Mouse (Mus musculus): ENCODE measurements at regions not wholly inside any gene's neighbourhood (a gene's known extent, or its start where the extent isn't known, plus 50 kb on each side); places are given as distances from the start of the nearest gene placed in this dataset.

DNA sequence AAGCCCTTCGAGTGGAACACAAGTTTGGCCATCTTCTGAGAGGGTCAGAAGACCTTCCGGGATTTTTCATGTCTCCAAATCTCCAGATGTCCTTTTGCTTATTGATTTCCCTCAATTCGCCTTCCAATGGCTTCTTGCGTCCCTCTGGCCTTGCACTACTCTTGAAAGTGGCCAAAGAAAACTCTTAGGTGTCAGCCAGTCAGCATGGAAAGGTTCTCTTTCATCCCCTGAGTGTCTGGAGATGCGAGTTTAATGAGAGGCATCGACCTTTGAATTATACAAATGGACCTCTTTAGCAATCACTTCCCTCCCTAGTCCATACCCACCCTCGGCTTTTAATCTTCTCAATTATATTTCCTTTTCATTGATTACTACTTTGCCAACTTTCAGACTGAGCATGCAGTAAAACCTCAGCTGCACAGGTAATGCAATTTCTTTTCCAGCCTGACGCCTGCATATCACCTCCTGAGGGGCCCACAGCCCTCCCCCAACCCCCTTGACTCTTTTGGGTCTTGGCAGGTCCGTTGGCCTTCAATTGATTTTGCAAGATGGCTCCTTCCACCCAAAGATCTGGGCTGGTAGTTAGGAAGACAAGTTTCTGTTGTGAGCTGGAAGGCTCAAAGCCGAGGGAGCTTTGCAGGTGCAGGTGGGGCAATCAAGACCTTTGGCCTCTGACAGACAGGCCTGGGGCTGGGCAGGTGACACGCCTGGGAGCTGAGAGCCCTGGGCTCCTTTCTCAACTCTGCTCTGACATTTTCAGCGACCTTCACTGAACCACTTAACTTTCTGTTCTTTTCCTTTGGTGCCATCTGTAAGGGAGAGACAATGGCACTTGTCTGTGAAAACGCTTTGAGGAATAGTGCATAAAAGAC lies 461.8 kb downstream of the Ccdc171 start:
- no peak for DNase-seq (ENCODE audit: inconsistent age in 2 of 2, low spot score in 1 of 2)

DNA sequence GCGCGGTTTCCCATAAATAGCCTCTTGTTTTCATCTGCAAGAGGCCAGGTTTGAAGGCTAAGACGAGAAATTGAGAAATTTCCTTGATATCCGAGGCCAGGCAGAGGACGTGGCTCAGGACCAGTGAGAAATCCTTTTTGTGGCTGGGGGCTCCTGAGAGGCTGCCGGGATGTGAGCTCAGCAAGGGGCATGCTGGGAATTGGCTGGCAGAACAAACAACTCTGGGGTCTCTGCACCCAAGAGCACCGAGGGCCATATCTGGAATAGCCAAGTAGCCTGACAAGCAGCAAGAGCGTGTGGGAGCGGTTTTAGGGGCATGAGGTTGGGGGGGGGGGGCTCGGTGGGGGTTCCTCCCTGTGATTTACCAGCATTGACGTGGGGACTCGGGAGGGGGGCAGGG lies 462.5 kb downstream of the Ccdc171 start:
- no peak for DNase-seq (ENCODE audit: inconsistent age in 2 of 2, low spot score in 1 of 2)

DNA sequence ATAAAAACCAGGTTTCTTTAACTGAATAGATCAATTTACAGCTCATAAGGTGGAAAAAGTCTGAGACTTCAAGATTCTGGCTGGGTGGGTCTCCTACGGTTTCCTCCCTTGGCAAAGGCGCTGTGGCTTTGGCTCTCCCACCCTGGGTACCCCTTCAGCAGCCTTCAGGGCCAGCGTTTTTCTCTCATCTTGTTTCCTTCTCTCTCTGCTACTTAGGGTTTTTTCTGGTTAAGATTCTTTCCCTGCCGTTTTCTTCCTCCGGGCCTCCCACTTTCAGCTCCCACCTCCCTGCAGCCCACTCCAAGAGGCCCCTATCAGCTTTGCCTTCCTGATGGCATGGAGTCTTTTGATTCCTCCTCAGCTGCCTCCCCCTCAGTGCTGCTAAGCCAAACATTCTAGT lies 463.0 kb downstream of the Ccdc171 start:
- no peak for DNase-seq (ENCODE audit: inconsistent age in 2 of 2, low spot score in 1 of 2)

DNA sequence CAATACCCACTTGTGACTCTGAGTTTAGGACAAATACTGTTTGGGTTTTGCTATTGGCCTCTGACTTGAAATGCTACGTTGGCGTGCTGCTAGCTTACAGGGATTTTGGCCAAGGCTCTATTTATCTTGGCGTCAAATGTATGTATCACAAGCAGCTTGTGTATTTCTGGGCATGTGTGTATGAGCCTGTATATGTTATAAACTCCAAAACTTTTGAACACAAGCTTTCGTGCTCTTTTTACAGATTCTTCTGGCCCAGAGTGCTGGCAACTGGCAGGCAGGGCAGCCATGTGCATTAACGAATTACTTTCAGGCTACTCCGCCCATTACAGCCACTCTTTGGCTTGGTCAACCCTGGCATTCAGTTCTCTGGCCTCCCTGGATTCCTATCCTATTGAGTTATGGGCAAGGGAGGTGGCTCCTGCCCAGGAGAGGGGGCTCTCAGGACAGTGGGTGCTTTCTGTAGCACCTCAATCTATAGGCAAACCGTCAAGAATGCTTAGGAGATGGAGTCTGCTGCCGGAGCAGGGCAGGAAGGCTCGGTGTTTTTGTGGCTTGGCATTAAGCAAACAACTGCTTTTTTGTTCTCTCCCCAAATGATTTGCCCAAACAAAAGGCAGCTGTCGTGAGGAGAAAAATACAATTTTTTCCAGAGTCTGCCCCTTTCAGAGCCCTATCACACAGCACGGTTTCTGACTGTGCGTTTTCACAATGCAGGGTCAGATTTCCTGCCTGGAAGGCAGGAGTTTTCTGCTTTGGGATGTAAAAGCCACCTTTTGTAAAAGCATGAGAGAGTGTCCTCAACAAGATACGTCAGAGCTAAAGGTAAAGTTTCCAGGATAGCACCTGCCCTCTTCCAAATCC lies 465.0 kb downstream of the Ccdc171 start:
- DNase-seq (ENCODE audit: inconsistent age in 2 of 2, low spot score in 1 of 2), result no peak

DNA sequence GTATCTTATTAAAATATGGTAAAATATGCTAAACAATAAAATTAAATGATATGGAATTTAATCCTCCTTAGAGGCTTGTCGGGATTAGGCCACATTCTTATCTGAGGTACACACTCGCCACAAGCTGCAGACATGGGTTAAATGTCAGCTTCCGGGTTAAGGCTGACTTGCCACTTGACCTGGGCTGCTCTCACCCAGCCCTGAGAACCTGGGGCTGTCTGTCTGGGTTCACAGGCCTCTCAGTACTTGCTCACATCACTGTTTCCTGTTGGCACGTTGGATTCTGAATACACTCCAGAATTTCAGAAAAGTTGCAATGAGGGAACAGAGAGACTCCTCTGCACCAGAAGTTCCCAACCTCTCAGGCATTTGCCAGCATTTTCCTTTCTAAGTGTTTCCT lies 465.9 kb downstream of the Ccdc171 start:
- no peak for DNase-seq (ENCODE audit: inconsistent age in 2 of 2, low spot score in 1 of 2)

DNA sequence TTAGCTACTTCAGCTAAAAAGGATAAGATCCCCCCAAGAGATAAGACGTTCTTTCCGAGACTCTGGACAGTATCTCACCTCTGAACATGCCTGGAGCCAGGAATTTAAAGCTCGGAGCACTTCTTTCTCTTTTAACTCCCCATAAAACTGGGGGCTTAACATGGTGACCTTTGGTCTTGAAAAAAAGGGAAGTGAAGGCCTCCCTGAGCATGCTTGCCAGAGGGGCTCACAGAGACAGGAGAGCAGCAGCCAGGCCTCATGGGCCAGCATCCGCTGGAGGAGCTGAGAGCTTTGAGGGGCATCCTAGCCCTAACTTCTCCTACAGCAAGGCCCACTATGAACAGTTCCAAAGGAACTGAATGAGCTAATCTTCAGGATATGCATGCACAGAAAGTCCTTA lies 471.7 kb downstream of the Ccdc171 start:
- no peak for DNase-seq (ENCODE audit: inconsistent age in 2 of 2, low spot score in 1 of 2)

DNA sequence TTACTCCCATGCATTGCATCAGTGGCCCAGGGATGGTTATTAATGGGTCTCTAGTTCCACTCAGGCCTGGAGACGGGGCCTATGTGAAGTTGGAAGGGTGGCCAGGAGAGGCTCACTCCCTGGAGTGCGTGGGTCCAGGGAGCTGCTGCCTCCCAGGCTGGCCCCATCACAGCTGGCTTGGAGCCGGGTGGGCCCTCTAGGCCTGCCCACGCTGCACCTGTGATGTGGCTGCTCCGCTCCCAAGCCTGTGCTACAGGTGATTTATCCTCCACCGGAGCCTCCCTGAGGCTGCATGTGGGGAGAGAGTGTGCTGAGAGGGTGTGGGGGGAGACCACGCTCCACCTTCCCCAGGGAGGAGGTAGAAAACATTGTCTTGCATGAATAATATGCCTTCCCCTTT lies 476.3 kb downstream of the Ccdc171 start:
- no peak for DNase-seq (ENCODE audit: inconsistent age in 2 of 2, low spot score in 1 of 2)

DNA sequence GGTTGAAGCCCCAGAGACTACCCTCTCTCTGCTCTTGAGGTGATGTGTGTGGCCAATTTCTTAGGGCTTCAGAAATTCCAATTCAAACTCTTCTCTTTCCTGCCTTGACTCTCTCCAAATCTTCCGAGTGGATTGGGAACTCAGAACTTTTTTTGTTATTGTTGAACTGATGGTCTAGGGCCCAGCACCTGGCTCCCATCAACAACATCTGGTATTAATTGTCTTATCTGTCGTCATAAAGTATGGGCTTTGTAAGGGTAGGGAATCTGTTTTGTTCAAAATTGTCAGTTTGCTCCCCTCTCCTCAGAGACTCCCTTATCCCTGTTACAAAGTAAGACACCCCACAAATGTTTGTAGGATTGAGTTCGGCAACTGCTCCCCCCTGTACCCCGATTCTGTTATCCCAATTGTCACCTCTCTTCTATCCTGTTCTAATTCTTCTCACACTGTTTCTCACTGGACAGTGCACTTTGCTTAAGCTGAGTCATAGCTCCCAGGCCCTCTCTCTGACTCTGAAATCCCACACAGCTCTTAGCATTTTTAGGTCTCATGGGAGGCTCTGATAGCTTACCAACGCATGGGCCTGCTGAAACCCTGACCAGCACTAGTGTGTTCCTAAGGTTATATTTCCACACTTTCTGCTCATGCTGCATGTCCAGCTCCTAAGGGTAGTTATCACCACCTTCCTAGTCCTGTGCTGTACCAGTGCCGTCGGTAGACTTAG lies 478.9 kb downstream of the Ccdc171 start:
- DNase-seq (ENCODE audit: inconsistent age in 2 of 2, low spot score in 1 of 2), result no peak

DNA sequence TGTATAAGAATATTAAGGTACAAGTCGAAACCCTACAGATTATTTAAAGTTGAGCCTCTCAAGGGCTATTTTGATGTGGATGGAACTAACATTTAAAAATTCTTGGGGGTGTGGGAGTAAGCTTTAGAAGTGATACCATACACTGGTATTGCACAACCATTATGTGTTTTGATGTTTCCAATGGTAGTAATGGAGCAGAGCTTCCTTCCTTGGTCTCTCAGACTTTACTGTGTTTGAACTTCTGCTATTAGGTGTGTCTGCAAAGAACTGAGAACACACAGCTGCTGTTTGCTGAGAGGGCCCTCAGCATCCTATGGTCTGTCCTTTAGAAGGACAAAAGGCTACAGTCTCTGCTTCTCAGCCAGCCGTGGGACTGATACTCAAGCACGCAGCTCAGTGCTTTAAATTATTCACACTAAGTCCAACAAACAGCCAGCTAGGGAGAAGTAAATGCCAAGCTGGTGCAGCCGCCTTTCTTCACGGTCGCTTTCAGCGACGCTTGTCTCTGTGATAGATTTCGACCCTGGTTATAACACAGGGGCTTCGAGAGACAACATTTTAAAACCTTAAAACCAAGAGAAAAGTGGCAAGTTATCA lies 479.5 kb downstream of the Ccdc171 start:
- DNase-seq (ENCODE audit: inconsistent age in 2 of 2, low spot score in 1 of 2), result no peak

DNA sequence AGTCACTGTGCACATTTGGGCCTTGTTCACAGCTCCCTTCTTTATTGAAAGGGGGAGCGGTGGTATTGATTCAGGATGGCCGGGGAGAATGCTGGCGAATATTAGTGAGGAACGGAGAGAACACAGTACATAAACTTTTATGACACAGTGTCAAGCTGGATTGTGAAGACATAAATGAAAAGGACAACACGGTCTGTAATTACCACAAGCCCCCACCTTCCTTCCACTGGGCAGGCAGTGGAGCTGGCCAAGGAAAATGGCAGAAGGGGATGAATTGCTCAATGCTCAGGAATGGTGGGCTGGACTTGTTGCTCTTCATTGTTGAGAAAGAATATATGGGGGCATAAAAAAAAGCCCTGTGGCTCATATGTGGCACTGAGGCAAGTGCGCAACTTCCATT lies 486.6 kb downstream of the Ccdc171 start:
- DNase-seq (ENCODE audit: inconsistent age in 2 of 2, low spot score in 1 of 2), result no peak

DNA sequence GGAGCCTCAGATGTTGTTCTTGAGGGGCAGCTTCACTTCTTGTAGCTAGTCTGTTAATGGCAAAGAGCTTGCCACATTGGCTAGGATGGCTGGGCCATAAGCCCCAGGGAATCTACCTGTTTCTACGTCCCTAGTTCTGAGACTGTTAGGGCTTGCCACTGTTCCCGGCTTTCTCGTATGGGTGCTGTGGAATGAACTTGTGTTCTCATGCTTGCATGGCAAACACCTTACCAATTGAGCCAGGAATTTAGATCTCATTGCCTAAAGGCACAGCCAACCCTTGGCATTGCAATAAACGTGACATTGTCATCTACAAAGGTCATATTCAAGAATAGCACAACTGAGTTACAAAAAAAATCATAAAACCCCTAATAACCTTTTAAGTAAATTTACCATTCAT lies 489.8 kb downstream of the Ccdc171 start:
- DNase-seq (ENCODE audit: inconsistent age in 2 of 2, low spot score in 1 of 2), result no peak

DNA sequence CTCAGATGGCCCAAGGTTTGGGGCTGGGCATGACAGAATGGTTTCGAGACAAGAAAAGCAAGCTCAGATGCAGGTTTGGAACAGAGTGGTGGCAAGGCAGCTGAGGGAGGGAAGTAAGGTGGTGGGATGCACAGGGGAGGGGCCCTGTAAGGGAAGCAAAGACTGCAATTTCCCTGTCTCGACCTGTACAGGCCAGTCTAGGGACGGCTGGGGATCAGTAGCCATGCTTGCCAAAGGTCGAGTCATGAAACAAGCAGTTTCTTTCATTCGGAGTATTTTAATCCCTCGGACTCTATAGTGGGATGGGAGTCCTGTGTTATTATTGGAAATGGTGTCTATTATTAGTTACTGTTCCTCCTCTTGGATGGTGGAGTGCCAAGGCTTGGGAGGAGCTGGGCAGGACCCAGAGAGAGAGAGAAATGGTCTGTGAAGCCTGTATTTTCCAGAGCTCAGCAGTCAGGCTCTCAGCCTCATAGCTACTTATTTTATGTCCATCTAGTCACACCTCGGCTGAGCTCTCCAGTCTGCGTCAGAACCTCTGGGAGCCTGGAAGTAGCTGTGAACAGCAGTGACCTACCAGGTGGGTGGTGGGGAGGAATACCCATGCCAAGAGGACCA lies 490.3 kb downstream of the Ccdc171 start:
- DNase-seq (ENCODE audit: inconsistent age in 2 of 2, low spot score in 1 of 2), result no peak

DNA sequence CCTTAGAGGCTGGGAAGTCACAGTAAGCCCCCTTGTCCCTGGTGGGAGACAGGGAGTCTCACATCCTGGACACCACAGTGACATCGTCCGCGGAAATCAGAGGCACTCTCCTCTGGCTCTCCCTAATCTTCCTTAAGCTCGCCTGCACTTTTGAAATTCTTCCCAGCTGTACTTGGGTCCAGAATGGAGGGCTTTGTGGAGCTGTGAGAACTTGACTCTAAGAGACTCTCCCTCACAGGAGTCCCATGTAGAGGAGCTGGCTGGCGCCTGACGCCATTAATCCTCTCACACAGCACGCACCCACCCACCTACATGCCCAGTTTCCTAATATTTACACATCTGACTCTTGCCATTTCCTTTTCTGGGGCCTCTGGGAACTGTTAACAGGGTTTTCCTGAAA lies 492.8 kb downstream of the Ccdc171 start:
- no peak for DNase-seq (ENCODE audit: inconsistent age in 2 of 2, low spot score in 1 of 2)

DNA sequence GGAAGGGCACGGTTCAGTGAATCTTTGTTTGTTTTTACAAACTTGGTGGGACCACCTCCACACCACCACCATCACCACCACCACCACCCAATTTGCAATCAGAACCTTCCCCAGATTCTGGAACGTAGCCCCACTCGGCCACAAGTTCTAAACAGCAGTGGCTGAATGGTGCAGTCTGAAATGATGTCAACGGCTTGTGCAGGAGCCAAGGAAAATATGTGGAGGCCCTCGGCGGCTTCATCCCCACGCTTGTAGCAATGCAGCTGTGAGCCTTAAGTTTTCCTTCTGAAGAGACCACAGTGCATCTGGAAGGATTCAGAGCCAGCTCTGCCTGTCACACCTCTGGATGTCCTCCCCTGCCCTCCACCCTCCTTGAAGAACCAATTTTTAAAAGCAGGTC lies 493.4 kb downstream of the Ccdc171 start:
- DNase-seq (ENCODE audit: inconsistent age in 2 of 2, low spot score in 1 of 2), result no peak

DNA sequence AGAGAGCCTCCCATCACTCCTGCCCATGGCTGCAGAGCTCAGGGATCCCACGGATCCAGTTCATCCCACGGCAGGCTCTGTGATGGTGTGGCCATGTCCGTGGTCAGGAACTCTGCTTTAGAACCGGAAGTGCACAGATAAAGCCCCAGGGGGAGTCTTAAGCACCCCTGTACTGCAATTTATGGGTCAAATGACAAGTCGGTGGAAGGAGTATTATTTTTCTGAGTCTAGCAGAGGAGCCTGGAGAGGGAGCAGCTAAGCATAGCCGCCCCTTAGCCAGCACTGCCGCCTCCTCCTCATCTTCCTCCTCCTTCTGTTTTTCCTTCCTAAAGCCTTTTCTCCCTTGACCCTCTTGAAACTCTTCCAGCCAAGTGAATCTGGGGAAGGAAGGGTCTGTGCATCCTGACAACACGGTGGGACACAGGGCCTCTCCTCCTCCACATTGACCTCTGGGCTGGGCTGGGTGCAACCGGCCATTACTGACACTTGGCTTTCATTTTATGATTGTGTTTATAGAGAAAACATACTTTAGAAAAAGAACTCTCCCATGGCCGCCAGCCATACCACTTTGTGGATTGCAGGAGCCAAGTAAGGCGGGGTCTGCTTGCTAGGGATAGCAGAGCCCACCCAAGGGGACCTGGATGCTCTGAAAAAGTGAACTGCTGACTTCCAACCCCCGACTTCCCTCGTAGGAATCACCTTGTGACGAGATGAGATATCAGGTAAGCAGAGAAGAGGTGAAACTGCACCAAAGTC lies 494.3 kb downstream of the Ccdc171 start:
- DNase-seq (ENCODE audit: inconsistent age in 2 of 2, low spot score in 1 of 2), result no peak

DNA sequence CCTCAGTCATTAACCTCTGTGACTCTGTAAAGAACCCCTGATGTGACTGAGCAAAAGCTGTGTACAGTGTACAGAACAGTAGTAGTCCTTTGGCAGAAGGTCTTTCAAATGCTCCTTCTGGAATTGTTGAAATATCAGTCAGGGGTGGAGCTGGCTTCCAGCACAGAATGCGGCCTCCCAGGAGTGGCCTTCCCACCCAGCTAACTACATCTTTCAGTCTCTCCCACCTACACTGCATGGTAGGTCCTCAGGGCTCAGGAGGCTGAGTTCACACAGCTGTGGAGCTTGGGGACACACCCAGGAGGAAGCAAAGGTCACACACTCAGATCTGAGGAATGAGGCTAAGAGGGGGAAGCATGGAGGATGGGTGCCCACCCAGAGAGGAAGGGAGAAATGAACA lies 495.3 kb downstream of the Ccdc171 start:
- no peak for DNase-seq (ENCODE audit: inconsistent age in 2 of 2, low spot score in 1 of 2)

DNA sequence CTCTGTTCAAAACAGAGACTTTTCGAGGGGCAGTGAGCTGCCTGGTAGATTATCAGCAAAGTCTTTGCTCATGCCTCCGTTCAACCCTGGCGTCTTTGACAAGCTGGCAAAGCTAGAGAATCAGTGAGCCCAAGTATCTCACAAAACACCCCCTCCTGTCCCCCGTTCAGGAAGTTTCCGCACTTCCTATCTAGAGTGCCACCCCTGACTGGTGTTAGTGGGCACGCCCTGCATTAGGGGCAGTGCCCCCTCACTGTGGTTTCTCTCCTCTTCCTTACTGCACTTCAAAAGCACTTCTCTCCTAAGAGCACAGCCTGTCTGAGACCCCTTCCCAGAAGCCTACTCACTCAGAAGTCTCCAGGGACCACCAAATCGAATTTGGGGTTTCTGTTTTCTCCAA lies 497.0 kb downstream of the Ccdc171 start:
- DNase-seq (ENCODE audit: inconsistent age in 2 of 2, low spot score in 1 of 2), result no peak

DNA sequence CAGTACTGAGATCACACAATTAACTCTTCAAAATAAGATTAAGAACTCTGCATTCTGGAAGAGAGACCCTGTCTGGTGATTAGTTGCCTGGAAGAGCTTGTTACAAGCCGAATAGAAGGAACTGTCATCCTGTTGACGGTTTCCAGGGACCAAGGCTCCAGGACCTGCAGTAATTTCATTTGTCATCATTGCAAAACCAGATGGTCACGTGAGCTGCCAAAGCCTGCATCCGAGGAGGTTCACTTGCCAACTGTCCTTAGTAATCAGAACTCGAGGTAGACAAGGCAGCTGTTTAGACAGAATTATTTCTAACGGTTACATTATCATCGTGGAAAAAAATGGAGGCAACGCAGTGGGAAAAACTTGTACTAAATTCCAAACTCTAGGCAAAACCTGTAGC lies 500.8 kb downstream of the Ccdc171 start:
- DNase-seq (ENCODE audit: inconsistent age in 2 of 2, low spot score in 1 of 2), result peak; percentile 24 to 74

DNA sequence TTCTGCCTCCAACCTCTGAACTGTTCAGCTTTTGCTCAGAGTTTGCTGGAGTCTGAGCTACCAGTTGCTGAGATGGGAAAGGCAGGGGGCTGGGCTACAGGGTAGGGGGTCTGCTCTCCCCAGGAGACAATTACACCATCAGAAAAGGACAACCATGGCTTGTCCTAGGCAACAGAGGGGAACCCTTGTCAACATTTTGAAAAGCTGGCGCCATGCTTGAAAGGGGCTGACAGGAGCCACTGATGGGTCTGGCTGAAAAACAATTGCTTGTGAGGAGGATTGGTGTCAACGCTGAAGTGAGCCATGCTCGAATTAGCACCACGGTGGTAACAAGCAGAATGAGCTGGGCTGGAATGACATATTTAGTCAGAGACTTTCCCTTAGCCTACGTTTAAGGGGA lies 502.8 kb downstream of the Ccdc171 start:
- DNase-seq (ENCODE audit: inconsistent age in 2 of 2, low spot score in 1 of 2), result no peak

DNA sequence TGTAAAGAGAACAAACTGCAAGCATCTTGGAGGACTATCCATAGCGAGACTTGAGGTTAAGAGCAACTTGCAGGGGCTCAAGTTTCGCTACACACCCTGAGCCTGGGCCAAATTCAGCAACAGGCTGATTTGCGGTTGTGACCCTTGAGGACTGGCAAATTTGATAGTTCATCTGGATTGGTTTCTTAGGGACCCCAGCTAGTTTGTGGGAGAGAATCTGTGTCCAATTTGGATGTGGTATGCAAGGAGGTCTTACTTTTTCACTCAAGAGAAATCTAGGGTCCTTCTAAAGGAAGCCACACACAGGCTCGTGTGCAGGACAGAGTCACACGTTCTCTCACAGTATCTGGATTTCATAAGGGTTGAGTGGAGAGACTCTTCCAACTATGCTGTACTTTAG lies 505.6 kb downstream of the Ccdc171 start:
- DNase-seq (ENCODE audit: inconsistent age in 2 of 2, low spot score in 1 of 2), result no peak
